Mouse (Mus musculus) neural tube, embryonic 15.5 days (tissue): ENCODE results near the gene Ribc2. TPM values are rescaled to one million over a fixed set of nuclear protein-coding genes. Genes with fewer than 3 reads are reported as not detected.

Experiments used
- ATAC-seq: fragments of 200-750 bp; cut with Nextera tagmentation; 2 replicates; pipeline ENCODE4 v1.8.0; 2017; ENCODE audit warnings: mild to moderate bottlenecking, moderate TSS enrichment, moderate library complexity; ENCODE audit not compliant: low FRiP score
- H3K27ac ChIP-seq: fragments of 300-500 bp; sonication (generic); replicated peaks from 2 replicates; pipeline ENCODE4 v1.5.1; 2015; ENCODE audit warnings: mild to moderate bottlenecking, inconsistent platforms
- H3K27me3 ChIP-seq: fragments of 300-500 bp; sonication (generic); replicated peaks from 2 replicates; pipeline ENCODE4 v1.6.1; 2015; ENCODE audit warnings: inconsistent platforms
- H3K36me3 ChIP-seq: fragments of 300-500 bp; sonication (generic); 2 replicates; pipeline ENCODE4 v1.6.1; 2015; ENCODE audit warnings: inconsistent platforms
- H3K4me1 ChIP-seq: fragments of 300-500 bp; sonication (generic); 2 replicates; pipeline ENCODE4 v1.6.1; 2015; ENCODE audit warnings: inconsistent platforms
- H3K4me2 ChIP-seq: fragments of 300-500 bp; sonication (generic); 2 replicates; pipeline ENCODE4 v1.6.1; 2015; ENCODE audit warnings: inconsistent platforms, mild to moderate bottlenecking, moderate library complexity
- H3K4me3 ChIP-seq: fragments of 300-500 bp; sonication (generic); replicated peaks from 2 replicates; pipeline ENCODE4 v1.5.1; 2015; ENCODE audit warnings: mild to moderate bottlenecking, inconsistent platforms
- H3K9ac ChIP-seq: fragments of 300-500 bp; sonication (generic); replicated peaks from 2 replicates; pipeline ENCODE4 v1.6.1; 2015; ENCODE audit warnings: mild to moderate bottlenecking, inconsistent platforms
- H3K9me3 ChIP-seq: fragments of 300-500 bp; sonication (generic); replicated peaks from 2 replicates; pipeline ENCODE4 v1.6.1; 2016; ENCODE audit warnings: inconsistent platforms
- WGBS: fragments of 180-500 bp; shearing (Covaris S2); methylation state at CpG from one replicate; pipeline ENCODE4 v1.1.7; 2015; ENCODE audit warnings: mixed read lengths; 5-methylcytosine and 5-hydroxymethylcytosine counted together
- polyA plus RNA-seq: library from polyadenylated mRNA; unstranded; fragments of >200 nt; fragmentation: Nextera tagmentation; extraction: Ambion mirVana; gene quantifications from 2 replicates; pipeline ENCODE4 v1.2.1, GENCODE M21; 2015

Gene Ribc2
- polyA plus RNA-seq, 1 experiment from 2014 or later, result 0.68 TPM

- Histone ChIP-seq H3K36me3 (no peaks in the 10 kb centered on the region), H3K9ac (no peak overlapping the region), H3K4me3 (no peak overlapping the region), H3K4me1 (peaks cover 3% of the 10 kb centered on the region; the same call in 1 of the 2 replicates), H3K27me3 (no peaks in the 10 kb centered on the region), H3K27ac (0 out of 2 replicates have a peak overlapping the region, but pooled peaks have one; percentile 9), H3K9me3 (no peaks in the 10 kb centered on the region), H3K4me2 (no peak overlapping the region)
- 63% methylated on average over 4 of the region's 4 CpGs for WGBS
- no peak for ATAC-seq
These were observed 24.3 kb downstream of the Ribc2 start for GRCm38 (mm10) chr15:85156198-85156597.

GRCm38 (mm10) chr15:85161416-85161815 is 29.5 kb downstream of the Ribc2 start:
- Histone ChIP-seq H3K4me2 (no peak overlapping the region), H3K9me3 (no peaks in the 10 kb centered on the region), H3K4me1 (peaks cover 6% of the 10 kb centered on the region), H3K9ac (no peak overlapping the region), H3K27ac (no peak overlapping the region), H3K36me3 (no peaks in the 10 kb centered on the region), H3K4me3 (no peak overlapping the region), H3K27me3 (no peaks in the 10 kb centered on the region)
- ATAC-seq, result no peak

GRCm38 (mm10) chr15:85162693-85163663 is 31.1 kb downstream of the Ribc2 start:
- no peak overlapping the region for H3K4me2 ChIP-seq
- no peak for ATAC-seq
- WGBS, result 65% methylated on average over 21 of the region's 21 CpGs
- H3K27ac ChIP-seq, result no peak overlapping the region; the same call in 1 of the 2 replicates
- no peaks in the 10 kb centered on the region for H3K27me3 ChIP-seq
- no peaks in the 10 kb centered on the region for H3K36me3 ChIP-seq
- no peak overlapping the region for H3K9ac ChIP-seq
- H3K4me3 ChIP-seq, result no peak overlapping the region
- H3K4me1 ChIP-seq, result peaks cover 14% of the 10 kb centered on the region
- H3K9me3 ChIP-seq, result no peaks in the 10 kb centered on the region

- no peak for ATAC-seq
- no peak overlapping the region for H3K9ac ChIP-seq
- no peaks in the 10 kb centered on the region for H3K27me3 ChIP-seq
- 20% methylated on average over 11 of the region's 11 CpGs for WGBS
- 0 out of 2 replicates have a peak overlapping the region, but pooled peaks have one; percentile 7 for H3K27ac ChIP-seq
- H3K9me3 ChIP-seq, result no peaks in the 10 kb centered on the region
- H3K4me1 ChIP-seq, result peaks cover 14% of the 10 kb centered on the region
- H3K4me3 ChIP-seq, result no peak overlapping the region
- H3K36me3 ChIP-seq, result no peaks in the 10 kb centered on the region
- H3K4me2 ChIP-seq, result no peak overlapping the region
These were observed 34.6 kb downstream of the Ribc2 start for GRCm38 (mm10) chr15:85166433-85166933.

GRCm38 (mm10) chr15:85167086-85167679 is 35.3 kb downstream of the Ribc2 start:
- H3K9ac ChIP-seq, result no peak overlapping the region
- ATAC-seq, result no peak
- 45% methylated on average over 12 of the region's 12 CpGs for WGBS
- H3K27me3 ChIP-seq, result no peaks in the 10 kb centered on the region
- no peak overlapping the region for H3K4me2 ChIP-seq
- no peaks in the 10 kb centered on the region for H3K9me3 ChIP-seq
- no peak overlapping the region for H3K4me3 ChIP-seq
- peaks cover 14% of the 10 kb centered on the region for H3K4me1 ChIP-seq
- H3K36me3 ChIP-seq, result no peaks in the 10 kb centered on the region
- H3K27ac ChIP-seq, result no peak overlapping the region

- no peaks in the 10 kb centered on the region for H3K27me3 ChIP-seq
- no peak overlapping the region for H3K27ac ChIP-seq
- WGBS, result 83% methylated on average over 2 of the region's 2 CpGs
- H3K4me2 ChIP-seq, result no peak overlapping the region
- no peak overlapping the region for H3K4me3 ChIP-seq
- no peak overlapping the region for H3K9ac ChIP-seq
- ATAC-seq, result no peak
- H3K36me3 ChIP-seq, result no peaks in the 10 kb centered on the region
- peaks cover 3% of the 10 kb centered on the region for H3K4me1 ChIP-seq
- H3K9me3 ChIP-seq, result no peaks in the 10 kb centered on the region
These were observed 40.2 kb downstream of the Ribc2 start for GRCm38 (mm10) chr15:85172054-85172453.

- no peak overlapping the region for H3K27ac ChIP-seq
- H3K4me1 ChIP-seq, result no peaks in the 10 kb centered on the region
- WGBS, result 79% methylated on average over 8 of the region's 8 CpGs
- H3K27me3 ChIP-seq, result no peaks in the 10 kb centered on the region
- ATAC-seq, result no peak
- H3K4me3 ChIP-seq, result no peak overlapping the region
- H3K4me2 ChIP-seq, result no peak overlapping the region
- H3K9ac ChIP-seq, result no peak overlapping the region
- H3K9me3 ChIP-seq, result no peaks in the 10 kb centered on the region
- H3K36me3 ChIP-seq, result no peaks in the 10 kb centered on the region
These were observed 41.5 kb downstream of the Ribc2 start for GRCm38 (mm10) chr15:85173425-85173824.

GRCm38 (mm10) chr15:85174060-85174459 is 42.2 kb downstream of the Ribc2 start:
- Histone ChIP-seq H3K27me3 (no peaks in the 10 kb centered on the region), H3K4me1 (peaks cover 5% of the 10 kb centered on the region), H3K9ac (no peak overlapping the region), H3K9me3 (no peaks in the 10 kb centered on the region), H3K4me2 (no peak overlapping the region), H3K4me3 (no peak overlapping the region), H3K36me3 (no peaks in the 10 kb centered on the region), H3K27ac (no peak overlapping the region)
- 80% methylated on average over 10 of the region's 10 CpGs for WGBS
- ATAC-seq, result no peak

- Histone ChIP-seq H3K36me3 (no peaks in the 10 kb centered on the region), H3K27me3 (no peaks in the 10 kb centered on the region), H3K9ac (no peak overlapping the region), H3K4me2 (no peak overlapping the region), H3K4me3 (no peak overlapping the region), H3K9me3 (no peaks in the 10 kb centered on the region), H3K27ac (no peak overlapping the region), H3K4me1 (peaks cover 15% of the 10 kb centered on the region)
- WGBS, result 66% methylated on average over 8 of the region's 8 CpGs
- no peak for ATAC-seq
These were observed 45.7 kb downstream of the Ribc2 start for GRCm38 (mm10) chr15:85177576-85177975.

GRCm38 (mm10) chr15:85178172-85178571 is 46.3 kb downstream of the Ribc2 start:
- ATAC-seq, result no peak
- Histone ChIP-seq H3K4me2 (no peak overlapping the region), H3K27me3 (no peaks in the 10 kb centered on the region), H3K36me3 (no peaks in the 10 kb centered on the region), H3K27ac (no peak overlapping the region), H3K4me1 (peaks cover 15% of the 10 kb centered on the region), H3K9ac (no peak overlapping the region), H3K4me3 (no peak overlapping the region), H3K9me3 (no peaks in the 10 kb centered on the region)
- 69% methylated on average over 6 of the region's 6 CpGs for WGBS

- Histone ChIP-seq H3K4me2 (no peak overlapping the region), H3K27ac (peak overlapping the region; percentile 28; the same call in 1 of the 2 replicates), H3K27me3 (no peaks in the 10 kb centered on the region), H3K36me3 (no peaks in the 10 kb centered on the region), H3K9ac (no peak overlapping the region), H3K9me3 (no peaks in the 10 kb centered on the region), H3K4me3 (no peak overlapping the region), H3K4me1 (peaks cover 15% of the 10 kb centered on the region)
- ATAC-seq, result no peak
- 66% methylated on average over 7 of the region's 7 CpGs for WGBS
These were observed 47.8 kb downstream of the Ribc2 start for GRCm38 (mm10) chr15:85179528-85180180.
